Mouse (Mus musculus) spleen, adult 2 months (tissue): Measurements from ENCODE around the gene Hacl1.

ENCODE experiments used
- CTCF ChIP-seq: fragments of 200-500 bp; IDR thresholded peaks from 2 replicates; pipeline ENCODE4 v1.5.1; 2011; ENCODE audit warnings: mild to moderate bottlenecking, inconsistent platforms; ENCODE audit not compliant: insufficient read depth, insufficient read length, insufficient replicate concordance; ENCODE audit errors: extremely low read depth
- POLR2A ChIP-seq: fragments of 200-500 bp; IDR thresholded peaks from 2 replicates; pipeline ENCODE4 v1.6.1; 2011; ENCODE audit warnings: low read depth, low read length, inconsistent platforms

GRCm38 (mm10) chr14:31555963-31556434 is 85.1 kb downstream of the Hacl1 start:
- TF ChIP-seq CTCF (no peak), POLR2A (no peak)
